Mouse (Mus musculus): ENCODE data around the gene Lmntd1. TPM values are rescaled to one million over a fixed set of nuclear protein-coding genes. Genes with fewer than 3 reads are reported as not detected.

Lmntd1 gene
- polyA plus RNA-seq, 1 experiment from 2014 or later: not detected

DNA sequence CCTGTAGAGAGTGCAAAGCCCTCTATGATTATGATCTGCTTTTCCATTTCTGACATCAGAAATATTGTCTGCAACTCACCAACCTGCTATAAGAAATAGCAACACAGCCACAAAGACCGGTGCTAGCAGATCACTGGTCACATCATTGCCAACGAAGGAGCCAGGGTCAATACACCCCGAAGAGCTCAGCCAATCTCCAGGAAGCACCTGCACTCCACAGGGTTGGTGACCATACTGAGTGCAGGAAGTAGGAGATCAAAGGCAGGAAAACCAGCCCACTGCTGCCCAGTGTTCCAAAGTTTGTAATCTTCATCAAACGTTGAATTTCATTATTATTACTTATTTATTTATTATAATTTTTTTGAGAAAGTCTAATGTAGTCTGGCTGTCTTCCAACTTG is 9.5 kb downstream of the Lmntd1 start:
- Histone ChIP-seq H3K9ac (no peak overlapping the region), H3K4me1 (replicated peaks) (no peaks in the 10 kb centered on the region), H3K27me3 (no peaks in the 10 kb centered on the region), H3K9me3 (replicated peaks) (no peaks in the 10 kb centered on the region), H3K4me3 (replicated peaks) (no peak overlapping the region), H3K4me2 (no peak overlapping the region), H3K36me3 (replicated peaks) (no peaks in the 10 kb centered on the region), H3K27ac (replicated peaks) (no peak overlapping the region)
- 14% methylated on average over 4 of the region's 4 CpGs for WGBS (ENCODE audit: insufficient replicate concordance)
- no peak for ATAC-seq (ENCODE audit: insufficient read depth)

DNA sequence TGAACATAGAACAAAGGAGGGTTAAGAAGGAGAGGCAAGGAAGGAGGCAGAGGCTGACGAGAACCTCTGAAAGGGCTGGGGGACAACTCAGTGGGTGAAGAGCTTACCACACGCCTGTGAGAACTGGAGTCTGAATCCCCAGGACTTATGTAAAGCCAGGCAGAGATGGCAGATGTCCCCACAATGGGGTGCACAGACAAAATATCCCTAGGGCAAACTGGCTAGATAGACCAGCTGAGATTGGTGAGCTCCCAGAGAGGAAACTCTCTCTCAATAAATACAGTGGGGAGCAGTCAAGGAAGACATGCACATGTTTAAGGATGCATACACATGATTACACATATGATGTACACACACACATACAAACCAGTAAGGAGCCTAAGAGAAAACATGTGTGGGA is 10.0 kb downstream of the Lmntd1 start:
- Histone ChIP-seq H3K9ac (no peak overlapping the region), H3K4me2 (no peak overlapping the region), H3K27me3 (no peaks in the 10 kb centered on the region), H3K9me3 (replicated peaks) (no peaks in the 10 kb centered on the region), H3K4me1 (replicated peaks) (no peaks in the 10 kb centered on the region), H3K27ac (replicated peaks) (no peak overlapping the region), H3K36me3 (replicated peaks) (no peaks in the 10 kb centered on the region), H3K4me3 (replicated peaks) (no peak overlapping the region)
- ATAC-seq (ENCODE audit: insufficient read depth): no peak
- WGBS (ENCODE audit: insufficient replicate concordance): 57% methylated on average over 2 of the region's 2 CpGs

DNA sequence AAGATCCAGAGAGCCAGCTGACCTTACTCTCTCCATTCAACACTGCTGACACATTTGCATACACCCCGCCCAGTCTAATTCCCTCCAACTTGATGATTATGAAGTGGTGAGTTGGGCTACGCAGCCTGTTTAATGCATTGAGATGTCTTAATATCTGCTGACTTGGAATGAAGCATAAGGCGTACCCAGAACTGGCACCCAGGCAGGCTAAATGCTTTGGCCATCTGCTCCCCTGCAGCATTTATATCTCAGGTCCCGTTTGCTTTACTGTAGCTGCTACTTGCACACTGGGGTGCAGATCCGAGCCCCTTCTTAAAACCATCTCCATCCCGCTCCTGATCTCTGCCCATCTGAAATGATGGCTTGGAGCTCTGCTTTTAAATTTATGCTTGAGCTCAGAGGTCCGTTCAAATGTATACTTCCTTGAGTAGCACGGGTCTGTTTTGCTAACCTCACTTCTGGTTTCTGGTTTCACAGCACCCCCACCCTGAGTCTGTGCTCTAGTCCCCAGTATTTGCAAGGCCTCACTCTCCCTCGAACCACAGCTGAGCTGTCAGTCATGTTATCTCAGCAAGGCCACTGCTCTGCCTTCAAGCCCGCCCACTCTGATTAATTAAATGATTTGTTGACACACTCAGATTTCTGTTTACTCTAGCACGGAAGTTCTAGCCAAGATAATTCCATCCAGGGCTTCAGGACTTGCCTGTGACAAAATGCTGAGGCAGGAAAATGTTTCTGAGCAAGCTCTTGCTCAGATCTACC is 15.1 kb downstream of the Lmntd1 start:
- no peak overlapping the region for H3K9ac ChIP-seq
- no peak overlapping the region for H3K27ac ChIP-seq (replicated peaks)
- no peak overlapping the region for H3K4me3 ChIP-seq (replicated peaks)
- H3K4me2 ChIP-seq: no peak overlapping the region
- no peaks in the 10 kb centered on the region for H3K4me1 ChIP-seq (replicated peaks)
- H3K36me3 ChIP-seq (replicated peaks): no peaks in the 10 kb centered on the region
- no peaks in the 10 kb centered on the region for H3K27me3 ChIP-seq
- H3K9me3 ChIP-seq (replicated peaks): no peaks in the 10 kb centered on the region
- WGBS (ENCODE audit: insufficient replicate concordance): 40% methylated on average over 11 of the region's 11 CpGs
- no peak for ATAC-seq (ENCODE audit: insufficient read depth)

GRCm38 (mm10) chr6:145595905-145596304 is 18.2 kb downstream of the Lmntd1 start:
- Histone ChIP-seq H3K27ac (replicated peaks) (no peak overlapping the region), H3K9me3 (replicated peaks) (no peaks in the 10 kb centered on the region), H3K9ac (no peak overlapping the region), H3K4me3 (replicated peaks) (no peak overlapping the region), H3K4me2 (no peak overlapping the region), H3K27me3 (no peaks in the 10 kb centered on the region), H3K4me1 (replicated peaks) (no peaks in the 10 kb centered on the region), H3K36me3 (replicated peaks) (no peaks in the 10 kb centered on the region)
- no peak for ATAC-seq (ENCODE audit: insufficient read depth)
- 50% methylated on average over 4 of the region's 4 CpGs for WGBS (ENCODE audit: insufficient replicate concordance)

DNA sequence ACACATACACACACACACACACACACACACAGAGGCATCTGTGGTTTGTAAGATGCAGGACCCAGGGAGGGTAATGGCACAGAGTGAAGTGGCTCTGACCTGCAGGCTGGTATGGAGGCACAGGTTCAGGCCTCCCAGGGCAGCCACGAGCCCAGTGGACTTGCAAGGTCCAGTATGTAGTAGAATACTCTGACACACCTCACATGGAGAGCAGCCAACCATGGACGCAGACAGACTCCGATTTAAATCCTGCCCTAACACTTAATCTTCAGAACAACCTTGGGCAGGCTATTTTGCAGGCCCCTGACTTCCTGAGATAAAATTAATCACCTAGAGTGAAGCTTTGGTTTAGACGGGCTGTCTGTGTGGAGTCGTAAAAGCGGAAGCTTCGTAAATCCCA is 20.1 kb downstream of the Lmntd1 start:
- no peak overlapping the region for H3K27ac ChIP-seq (replicated peaks)
- H3K27me3 ChIP-seq: no peaks in the 10 kb centered on the region
- no peak for ATAC-seq (ENCODE audit: insufficient read depth)
- no peak overlapping the region for H3K9ac ChIP-seq
- H3K4me3 ChIP-seq (replicated peaks): no peak overlapping the region
- H3K9me3 ChIP-seq (replicated peaks): no peaks in the 10 kb centered on the region
- no peaks in the 10 kb centered on the region for H3K36me3 ChIP-seq (replicated peaks)
- 47% methylated on average over 7 of the region's 7 CpGs for WGBS (ENCODE audit: insufficient replicate concordance)
- no peaks in the 10 kb centered on the region for H3K4me1 ChIP-seq (replicated peaks)
- H3K4me2 ChIP-seq: no peak overlapping the region

DNA sequence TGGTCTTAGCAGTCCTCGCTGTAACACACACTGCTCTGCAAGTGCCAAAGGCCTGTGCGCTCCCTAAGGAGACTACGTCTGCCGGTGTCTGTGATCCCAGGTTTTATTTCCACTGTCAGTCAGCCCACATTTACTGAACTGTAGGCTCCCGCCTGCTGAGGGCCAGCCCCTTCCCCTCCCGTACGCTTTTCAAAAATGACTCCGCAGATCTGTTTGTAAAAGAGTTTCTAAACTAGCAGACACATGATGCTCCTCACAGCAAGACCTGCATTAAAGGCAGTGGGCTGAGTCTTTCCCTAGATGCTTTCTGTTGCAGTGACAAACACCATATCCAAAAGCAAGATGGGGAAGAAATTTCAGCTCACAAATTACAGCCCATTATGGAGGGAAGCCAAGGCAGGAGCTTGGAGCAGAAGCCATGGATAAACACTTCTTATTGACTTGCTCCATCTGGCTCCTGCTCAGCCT is 21.6 kb downstream of the Lmntd1 start:
- ATAC-seq (ENCODE audit: insufficient read depth): no peak
- Histone ChIP-seq H3K4me3 (replicated peaks) (no peak overlapping the region), H3K36me3 (replicated peaks) (no peaks in the 10 kb centered on the region), H3K27me3 (no peaks in the 10 kb centered on the region), H3K4me2 (no peak overlapping the region), H3K9me3 (replicated peaks) (no peaks in the 10 kb centered on the region), H3K9ac (no peak overlapping the region), H3K27ac (replicated peaks) (no peak overlapping the region), H3K4me1 (replicated peaks) (no peaks in the 10 kb centered on the region)
- 66% methylated on average over 8 of the region's 8 CpGs for WGBS (ENCODE audit: insufficient replicate concordance)

DNA sequence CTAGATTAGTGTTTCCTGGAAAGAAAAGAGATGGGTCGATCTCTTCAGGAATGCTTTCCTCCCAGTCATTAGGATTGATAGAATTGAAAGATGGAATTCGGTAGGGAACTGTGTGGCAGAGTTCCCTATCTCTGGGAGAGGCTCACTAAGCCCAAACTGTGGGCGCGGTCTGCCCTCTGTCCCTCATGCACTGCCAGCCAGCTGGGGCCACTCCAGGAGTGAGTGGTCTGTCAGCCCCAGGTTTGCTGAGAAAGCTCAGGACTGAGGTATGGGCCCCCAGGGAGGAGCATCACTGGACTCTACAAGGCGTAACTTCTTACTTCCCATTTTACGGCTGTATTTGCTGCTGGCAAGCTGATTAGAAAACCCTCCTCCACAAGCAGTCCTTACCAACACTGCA is 22.1 kb downstream of the Lmntd1 start:
- no peaks in the 10 kb centered on the region for H3K36me3 ChIP-seq (replicated peaks)
- no peaks in the 10 kb centered on the region for H3K27me3 ChIP-seq
- H3K9ac ChIP-seq: no peak overlapping the region
- H3K4me1 ChIP-seq (replicated peaks): no peaks in the 10 kb centered on the region
- H3K4me2 ChIP-seq: no peak overlapping the region
- H3K9me3 ChIP-seq (replicated peaks): no peaks in the 10 kb centered on the region
- H3K27ac ChIP-seq (replicated peaks): no peak overlapping the region
- 48% methylated on average over 6 of the region's 6 CpGs for WGBS (ENCODE audit: insufficient replicate concordance)
- no peak overlapping the region for H3K4me3 ChIP-seq (replicated peaks)
- ATAC-seq (ENCODE audit: insufficient read depth): no peak

GRCm38 (mm10) chr6:145591578-145591977 is 22.5 kb downstream of the Lmntd1 start:
- Histone ChIP-seq H3K27ac (replicated peaks) (no peak overlapping the region), H3K27me3 (no peaks in the 10 kb centered on the region), H3K9me3 (replicated peaks) (no peaks in the 10 kb centered on the region), H3K4me3 (replicated peaks) (no peak overlapping the region), H3K4me2 (no peak overlapping the region), H3K4me1 (replicated peaks) (no peaks in the 10 kb centered on the region), H3K9ac (no peak overlapping the region), H3K36me3 (replicated peaks) (no peaks in the 10 kb centered on the region)
- ATAC-seq (ENCODE audit: insufficient read depth): no peak
- 50% methylated on average over 1 of the region's 1 CpGs for WGBS (ENCODE audit: insufficient replicate concordance)

DNA sequence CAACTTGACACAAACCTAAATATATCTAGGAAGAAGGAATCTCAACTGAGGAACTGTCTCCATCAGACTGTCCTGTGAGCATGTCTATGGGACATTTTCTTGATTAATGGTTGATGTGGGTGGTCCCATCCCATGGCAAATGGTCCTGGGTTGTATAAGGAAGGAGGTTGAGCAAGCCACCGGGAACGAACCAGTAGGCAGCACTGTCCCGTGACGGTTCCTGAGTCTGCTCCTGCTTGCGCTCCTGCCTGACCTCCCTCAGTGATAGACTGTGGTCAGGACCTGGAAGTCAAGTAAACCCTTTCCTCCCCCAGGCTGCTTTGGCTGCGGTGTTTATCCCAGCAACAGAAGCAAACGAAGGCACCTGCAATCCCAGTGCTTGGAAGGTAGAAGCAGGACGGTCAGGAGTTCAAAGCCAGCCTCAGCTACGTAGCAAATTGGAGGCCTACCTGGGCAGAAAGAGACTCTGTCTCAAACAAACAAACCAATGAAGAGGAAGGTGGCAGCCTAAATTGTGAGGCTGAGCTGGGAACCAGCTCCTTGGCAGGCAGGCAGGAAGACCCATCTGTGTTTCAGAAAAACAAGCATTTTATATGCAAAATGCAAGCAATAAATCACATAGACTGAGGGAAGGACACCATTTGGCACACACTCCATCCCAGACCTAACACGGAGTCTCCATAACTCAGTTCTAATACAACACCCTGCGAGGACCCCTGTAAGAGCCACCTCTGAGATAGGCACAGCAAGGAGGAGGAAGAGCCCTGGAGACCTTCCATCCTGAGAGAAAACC is 23.4 kb downstream of the Lmntd1 start:
- no peak overlapping the region for H3K27ac ChIP-seq (replicated peaks)
- ATAC-seq (ENCODE audit: insufficient read depth): no peak
- no peaks in the 10 kb centered on the region for H3K9me3 ChIP-seq (replicated peaks)
- no peaks in the 10 kb centered on the region for H3K27me3 ChIP-seq
- H3K4me3 ChIP-seq (replicated peaks): no peak overlapping the region
- no peaks in the 10 kb centered on the region for H3K4me1 ChIP-seq (replicated peaks)
- WGBS (ENCODE audit: insufficient replicate concordance): 68% methylated on average over 11 of the region's 11 CpGs
- no peak overlapping the region for H3K4me2 ChIP-seq
- no peak overlapping the region for H3K9ac ChIP-seq
- no peaks in the 10 kb centered on the region for H3K36me3 ChIP-seq (replicated peaks)

DNA sequence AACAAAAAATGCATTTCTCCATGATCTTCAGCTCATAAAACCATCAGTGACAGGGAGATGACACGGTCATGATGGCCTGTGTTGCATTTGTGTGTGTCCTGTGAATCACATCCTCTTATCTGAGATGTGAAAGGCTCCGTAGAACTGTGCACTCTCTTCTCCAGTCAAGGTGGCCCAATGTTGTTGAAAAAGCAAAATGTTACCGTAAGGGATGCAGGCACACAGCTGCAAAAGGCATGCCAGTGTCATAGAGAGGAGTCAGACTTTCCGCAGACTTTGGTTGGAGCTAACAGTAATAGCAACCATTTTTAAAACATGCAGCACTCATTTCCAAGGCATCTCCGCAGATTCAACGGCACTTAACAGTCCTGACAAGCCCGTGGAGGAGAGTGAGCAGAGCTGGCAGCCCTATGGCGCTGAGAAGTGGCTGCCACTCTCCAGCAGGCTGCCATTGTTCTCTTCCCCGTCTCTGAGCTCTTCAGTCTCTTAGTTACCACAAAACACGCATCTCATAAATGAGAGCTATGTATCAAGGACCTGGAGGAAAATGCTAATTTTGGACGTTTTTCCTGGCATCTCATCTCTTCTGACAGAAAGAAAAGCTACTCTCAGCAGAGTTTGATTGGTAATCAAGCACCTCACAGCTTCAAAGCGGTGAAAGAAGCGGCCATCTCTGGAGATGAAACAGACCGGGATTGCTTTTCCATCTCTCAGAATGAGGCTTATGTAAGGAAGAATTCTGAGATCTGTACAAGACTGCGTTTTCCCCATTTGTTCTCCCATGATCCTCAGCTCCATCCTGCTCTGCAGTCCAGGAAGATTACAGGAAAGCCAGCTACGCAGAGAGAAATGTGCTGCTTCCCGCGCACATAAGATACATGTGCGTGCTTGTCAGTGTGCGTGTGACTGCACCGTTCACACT is 28.8 kb downstream of the Lmntd1 start:
- H3K27ac ChIP-seq (replicated peaks): no peak overlapping the region
- H3K4me2 ChIP-seq: no peak overlapping the region
- H3K4me1 ChIP-seq (replicated peaks): 0 out of 2 replicates have a peak, but pooled peaks cover 2% of the 10 kb centered on the region
- no peak for ATAC-seq (ENCODE audit: insufficient read depth)
- no peaks in the 10 kb centered on the region for H3K36me3 ChIP-seq (replicated peaks)
- H3K9me3 ChIP-seq (replicated peaks): no peaks in the 10 kb centered on the region
- no peaks in the 10 kb centered on the region for H3K27me3 ChIP-seq
- 70% methylated on average over 21 of the region's 21 CpGs for WGBS (ENCODE audit: insufficient replicate concordance)
- no peak overlapping the region for H3K4me3 ChIP-seq (replicated peaks)
- H3K9ac ChIP-seq: no peak overlapping the region
